Mouse (Mus musculus) subcutaneous adipose tissue, adult 2 months (tissue): ENCODE measurements around the gene Hcar2. TPM values are rescaled to one million over a fixed set of nuclear protein-coding genes. Genes with fewer than 3 reads are reported as not detected.

Source experiments
- polyA plus RNA-seq: library from polyadenylated mRNA; depleted of rRNA; stranded (reverse); fragments of >200 nt; gene quantifications from 2 replicates; pipeline ENCODE4 v1.2.3, GENCODE M21; 2012; ENCODE audit warnings: low replicate concordance; rRNA removed

Gene Hcar2
- polyA plus RNA-seq = 18.1 and 25.1 TPM in 2 replicates

GRCm38 (mm10) chr5:123865365-123865764, at the start of gene Hcar2:
Hcar2 (minus strand) TSS chr5:123865499.

GRCm38 (mm10) chr5:123906976-123907630, 41.8 kb upstream of the Hcar2 start, which contains the start of gene Denr:
Denr (plus strand) TSS chr5:123907175.

DNA sequence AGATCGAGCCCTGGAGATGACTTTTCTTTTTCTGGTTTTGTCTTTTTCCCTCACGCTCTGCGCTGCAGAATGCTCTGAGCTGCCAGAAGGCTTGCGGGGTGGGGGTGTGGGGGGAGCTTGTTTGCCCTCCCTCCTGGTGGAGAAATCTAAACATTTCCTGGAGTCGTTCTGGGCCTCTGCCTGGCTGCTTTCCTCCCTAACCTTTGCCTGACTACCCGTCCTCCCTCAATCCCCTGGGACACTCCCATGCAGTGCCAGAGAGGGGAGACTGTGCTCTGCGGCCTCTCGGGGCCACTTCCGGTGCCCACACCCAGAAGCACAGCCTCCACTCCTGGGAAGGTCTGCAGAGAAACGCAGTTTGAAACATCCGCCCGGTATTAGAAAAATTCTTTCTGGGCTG, 14.6 kb upstream of the Hcar2 start, which contains the start of gene Hcar1:
Hcar1 (minus strand) TSS at position 93 of the 400 bp plus-strand sequence.

Other genes starting within 250 kb of the Hcar2 start
- gene Clip1, start 180.9 kb downstream of the Hcar2 start, polyA plus RNA-seq = 28.4 and 29.9 TPM in 2 replicates
- gene Zcchc8, start 144.4 kb downstream of the Hcar2 start, polyA plus RNA-seq = 18.3 and 30.2 TPM in 2 replicates
- 12.9 and 15.1 TPM in 2 replicates for gene Rsrc2, start 116.1 kb downstream of the Hcar2 start, polyA plus RNA-seq
- 0.85 and 4.2 TPM in 2 replicates for gene Kntc1, start 115.8 kb downstream of the Hcar2 start, polyA plus RNA-seq
- 42.3 and 78.0 TPM in 2 replicates for gene Hcar1, start 14.5 kb upstream of the Hcar2 start, polyA plus RNA-seq
- gene Denr, start 41.7 kb upstream of the Hcar2 start, polyA plus RNA-seq = 13.5 and 17.4 TPM in 2 replicates
- gene Gm43518, start 61.9 kb upstream of the Hcar2 start, polyA plus RNA-seq = 1.4 TPM in 2 replicates
- 4.1 and 6.1 TPM in 2 replicates for gene Ccdc62, start 65.2 kb upstream of the Hcar2 start, polyA plus RNA-seq
- 8.6 and 11.8 TPM in 2 replicates for gene Hip1r, start 108.1 kb upstream of the Hcar2 start, polyA plus RNA-seq
- gene Vps37b, start 166.8 kb upstream of the Hcar2 start, polyA plus RNA-seq = 12.1 and 29.0 TPM in 2 replicates
- gene Abcb9, start 230.3 kb upstream of the Hcar2 start, polyA plus RNA-seq = 8.1 and 16.8 TPM in 2 replicates
- 43.3 and 53.1 TPM in 2 replicates for gene Ogfod2, start 246.8 kb upstream of the Hcar2 start, polyA plus RNA-seq